Mouse (Mus musculus) heart, postnatal 10 days (tissue): ENCODE measurements around the gene Trappc12. TPM values are rescaled to one million over a fixed set of nuclear protein-coding genes. Genes with fewer than 3 reads are reported as not detected.

Experiments used
- DNase-seq, 2 experiments: peaks; one replicate each; pipeline ENCODE4 v3.0.0; 2021
- intact Hi-C: fragments of 180-260 bp; cut with DNase I; formaldehyde crosslinking; loops from one replicate; pipeline ENCODE4 v1.15.1; 2025
- total RNA-seq, 2 experiments: library from RNA; stranded (reverse); gene quantifications; 2 replicates each; pipeline ENCODE4 v1.2.3; 2021

The Trappc12 gene
- 10 to 100 TPM; 27.1 to 31.4 TPM for total RNA-seq

GRCm38 (mm10) chr12:28750021-28750633 is at the start of gene Trappc12:
TSS of gene Trappc12 (minus strand) at chr12:28750472.
- intact Hi-C loops: no loop called here

GRCm38 (mm10) chr12:28799798-28800411 is 49.6 kb upstream of the Trappc12 start:
- no peak for DNase-seq
- intact Hi-C loops: no loop called here

More at GRCm38 (mm10) chr12:28750021-28750633, at the start of gene Trappc12:
- peak; percentile 92 for DNase-seq

- intact Hi-C loops: no loop called here
- DNase-seq: no peak
Observed at GRCm38 (mm10) chr12:28796881-28797420, 46.7 kb upstream of the Trappc12 start.

- intact Hi-C loops: no loop called here
- DNase-seq: no peak
Observed at GRCm38 (mm10) chr12:28795041-28795440, 44.8 kb upstream of the Trappc12 start.

GRCm38 (mm10) chr12:28793715-28794114 is 43.4 kb upstream of the Trappc12 start:
- no peak for DNase-seq
- intact Hi-C loops: no loop called here

DNA sequence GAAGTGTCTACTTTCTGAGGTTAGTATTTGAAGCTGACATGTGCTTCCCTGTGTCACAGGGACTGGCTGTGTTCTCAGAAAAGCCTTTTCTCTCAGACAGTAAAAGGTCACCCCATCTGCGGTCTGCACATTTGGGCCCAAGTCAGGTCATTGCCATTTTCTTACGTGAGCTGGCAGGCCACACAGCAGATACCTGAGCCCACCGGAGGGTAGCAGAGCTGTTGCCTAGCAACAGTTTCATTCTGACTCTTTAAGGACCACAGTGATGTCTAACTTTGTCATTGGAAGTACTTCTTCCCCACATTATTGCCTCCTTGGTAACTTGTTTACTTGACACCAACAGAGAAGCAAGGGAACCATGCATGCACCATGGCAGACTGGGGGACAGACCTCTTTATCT is 42.3 kb upstream of the Trappc12 start:
- intact Hi-C loops: no loop called here
- DNase-seq: no peak

GRCm38 (mm10) chr12:28786310-28786709 is 36.0 kb upstream of the Trappc12 start:
- intact Hi-C loops: no loop called here
- no peak for DNase-seq

GRCm38 (mm10) chr12:28785299-28785698 is 35.0 kb upstream of the Trappc12 start:
- DNase-seq: no peak
- intact Hi-C loops: no loop called here

DNA sequence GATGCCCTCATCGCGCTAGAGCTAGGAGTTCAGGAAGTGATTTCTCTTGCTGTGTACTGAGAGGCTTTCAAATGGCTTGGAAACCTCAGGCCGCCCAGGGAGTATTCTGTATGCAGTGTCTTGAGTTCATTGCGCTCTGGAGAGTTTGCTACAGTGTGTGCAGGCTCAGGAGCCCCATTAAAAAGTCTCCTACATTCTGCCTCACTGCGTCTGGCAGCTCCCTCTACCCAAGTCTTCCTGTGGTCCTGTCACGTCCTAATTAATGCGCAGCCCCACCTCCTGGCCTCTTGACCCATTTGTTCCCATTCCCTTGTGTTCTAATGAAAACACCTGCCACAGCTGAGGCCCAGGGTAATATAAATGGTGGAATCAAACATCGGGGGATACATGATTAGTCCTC is 34.6 kb upstream of the Trappc12 start:
- DNase-seq: no peak
- intact Hi-C loops: loop anchor here (5.0 kb wide), 1 partner anchor 83 kb away; no protein-coding TSS in a partner anchor

DNA sequence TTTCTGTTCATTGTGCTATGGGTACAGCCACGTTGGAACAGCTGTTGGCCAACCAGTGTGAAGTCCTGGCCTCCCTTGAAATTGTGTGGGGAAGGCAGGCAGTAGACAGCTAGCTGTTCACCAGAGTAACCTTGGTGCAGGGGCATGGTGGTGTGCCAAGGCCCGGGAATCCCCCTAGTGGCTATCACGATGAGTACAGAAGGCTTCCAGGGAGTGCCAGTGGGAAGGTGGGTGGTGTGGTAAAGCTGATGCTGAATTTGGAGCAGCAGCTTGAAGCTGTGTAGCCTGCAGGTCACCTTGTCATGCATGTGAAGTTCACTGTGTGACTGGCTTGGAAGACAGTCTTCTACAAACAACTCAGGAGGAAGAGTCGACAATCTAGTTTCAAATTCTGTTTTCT is 34.1 kb upstream of the Trappc12 start:
- intact Hi-C loops: loop anchor here (5.0 kb wide), 1 partner anchor 82 kb away; no protein-coding TSS in a partner anchor
- peak; percentile 48 to 60 for DNase-seq

DNA sequence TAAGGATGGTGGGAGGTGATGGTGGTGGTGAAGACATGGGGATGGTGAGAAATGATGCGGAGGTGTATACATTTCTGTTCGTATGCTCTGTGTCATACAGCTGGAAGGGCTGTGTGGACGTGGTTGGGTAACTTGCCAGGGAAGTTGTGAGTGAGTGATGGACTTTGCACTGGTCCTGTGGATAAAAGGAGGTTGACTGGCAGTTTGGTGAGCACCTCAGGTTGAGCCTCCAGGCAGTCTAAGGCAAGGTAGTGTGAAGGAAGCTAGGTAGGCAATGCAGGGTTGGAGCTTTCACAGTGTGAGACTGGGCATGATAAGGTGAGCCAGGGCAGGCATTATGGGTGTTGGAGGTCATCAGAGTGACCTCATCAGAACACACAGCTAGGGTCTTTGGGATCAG is 32.4 kb upstream of the Trappc12 start:
- no peak for DNase-seq
- intact Hi-C loops: loop anchor here (5.0 kb wide), 1 partner anchor 80 kb away; no protein-coding TSS in a partner anchor

DNA sequence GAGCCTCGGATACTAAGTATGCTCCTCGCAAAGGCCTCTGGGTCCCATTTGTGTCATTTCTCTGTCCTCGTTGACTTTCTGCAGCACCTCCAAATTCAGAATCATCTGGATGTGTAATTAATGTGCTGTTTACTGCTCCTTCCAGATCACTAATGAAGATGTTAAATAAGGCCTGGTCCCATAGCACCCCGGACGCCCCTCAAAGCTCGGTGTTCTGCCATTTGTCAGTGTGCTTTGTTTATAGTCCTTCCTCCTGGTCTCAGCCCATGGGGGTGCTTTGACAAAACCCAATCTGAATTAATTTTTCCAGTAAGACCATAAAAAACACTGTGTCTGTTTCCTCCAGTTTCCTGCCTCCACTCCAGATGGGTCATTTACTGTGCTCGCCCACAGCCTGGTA is 29.9 kb upstream of the Trappc12 start:
- intact Hi-C loops: loop anchor here (5.0 kb wide), 1 partner anchor 78 kb away; no protein-coding TSS in a partner anchor
- no peak for DNase-seq

- DNase-seq: no peak
- intact Hi-C loops: no loop called here
Observed at GRCm38 (mm10) chr12:28775627-28776026, 25.4 kb upstream of the Trappc12 start.

DNA sequence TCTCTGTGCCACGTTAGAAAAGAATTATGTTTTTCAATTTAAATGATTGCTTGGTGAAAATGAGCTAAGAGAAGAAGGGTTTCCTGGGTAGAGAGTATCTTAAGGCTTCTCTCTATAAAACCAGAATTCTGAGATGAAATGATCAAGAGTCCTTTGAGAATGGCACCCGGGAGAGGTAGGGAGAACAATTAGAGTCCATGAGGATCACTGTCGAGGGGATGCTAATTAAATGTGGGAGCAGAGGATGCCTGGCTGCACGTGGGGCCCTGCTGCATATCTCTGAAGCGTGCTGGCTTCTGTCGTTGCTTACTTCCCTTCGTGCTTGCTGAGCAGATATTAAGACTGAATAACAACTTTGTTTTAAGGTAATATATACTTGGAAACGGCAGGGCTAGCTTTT is 24.8 kb upstream of the Trappc12 start:
- intact Hi-C loops: no loop called here
- no peak for DNase-seq

DNA sequence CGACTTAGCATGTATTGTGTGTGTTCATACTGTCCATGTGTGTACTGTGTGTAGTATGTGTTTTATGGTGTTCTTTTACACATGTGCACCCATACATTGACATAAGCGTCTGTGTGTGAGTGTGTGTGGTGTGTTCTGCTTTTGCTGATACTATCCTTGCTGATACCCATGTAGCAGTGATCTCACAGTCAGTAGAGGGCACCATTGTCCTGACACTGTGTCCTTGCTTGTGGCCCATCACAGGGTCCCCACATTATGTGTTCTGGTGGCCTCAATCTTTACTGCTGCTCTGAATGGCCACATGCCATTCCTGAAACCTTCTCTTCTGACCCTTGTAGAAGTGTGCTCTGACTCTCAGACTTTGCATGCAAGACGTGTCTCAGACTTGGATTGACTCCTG is 23.5 kb upstream of the Trappc12 start:
- peak in 1 of 2 experiments; percentile 6 for DNase-seq
- intact Hi-C loops: no loop called here

DNA sequence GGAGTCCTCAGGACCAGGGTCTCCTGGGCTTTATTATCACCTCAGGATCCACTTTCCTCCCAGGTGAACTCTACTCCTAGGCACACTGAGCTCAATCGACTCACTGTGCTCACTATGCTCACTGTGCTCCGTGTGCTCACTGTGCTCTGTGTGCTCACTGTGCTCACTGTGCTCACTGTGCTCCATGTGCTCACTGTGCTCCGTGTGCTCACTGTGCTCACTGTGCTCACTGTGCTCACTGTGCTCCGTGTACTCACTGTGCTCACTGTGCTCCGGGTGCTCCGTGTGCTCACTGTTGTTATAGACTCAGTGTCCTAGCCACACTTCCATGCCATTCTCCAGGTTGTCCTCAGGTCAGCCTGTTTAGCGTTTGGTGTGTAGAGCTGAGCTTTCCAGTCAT is 19.7 kb upstream of the Trappc12 start:
- no peak for DNase-seq
- intact Hi-C loops: no loop called here

DNA sequence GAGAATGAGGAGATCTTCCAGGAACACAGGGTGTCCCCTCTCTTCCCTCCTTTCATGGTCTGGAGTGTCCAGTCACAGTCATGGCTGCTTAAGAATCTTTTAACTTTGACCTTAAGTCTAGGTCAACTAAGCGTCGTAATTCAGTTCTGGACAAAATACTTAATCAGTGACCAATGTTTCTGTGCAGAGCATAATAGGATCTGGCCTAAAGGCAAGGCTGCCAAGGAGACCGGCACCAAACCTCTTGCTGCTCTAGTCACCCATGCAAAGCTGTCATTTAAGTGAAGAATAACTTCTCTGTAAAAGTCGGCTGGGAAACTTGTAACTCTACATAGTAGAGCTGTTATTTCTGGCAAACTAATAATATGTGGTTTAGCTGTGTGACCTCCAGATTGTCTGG is 5.7 kb upstream of the Trappc12 start:
- DNase-seq: no peak
- intact Hi-C loops: no loop called here

GRCm38 (mm10) chr12:28751508-28752263 is 1.4 kb upstream of the Trappc12 start, which contains the start of gene Eipr1:
TSS of gene Eipr1 (plus strand) at chr12:28751803.
- intact Hi-C loops: no loop called here
- peak; percentile 93 to 94 for DNase-seq

DNA sequence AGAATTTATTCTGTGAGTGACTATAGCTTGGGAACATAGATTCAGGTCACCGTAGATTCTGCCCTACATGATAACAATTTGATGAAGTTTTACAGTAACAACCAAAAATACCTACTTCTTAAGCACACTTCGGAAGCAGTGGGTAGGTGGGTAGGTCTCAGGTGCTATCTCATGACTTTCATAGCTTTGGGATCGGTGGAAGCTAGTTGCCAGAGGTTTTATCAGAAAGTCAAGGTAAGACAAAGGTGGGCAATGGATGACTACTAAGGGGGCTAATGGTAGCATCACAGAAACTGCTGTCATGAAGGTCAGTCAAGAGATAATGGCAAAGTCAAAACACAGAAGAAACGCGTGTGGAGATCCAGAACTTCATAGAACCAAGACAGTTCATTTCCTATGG is 604 bp upstream of the Trappc12 start:
- peak; percentile 2 to 5 for DNase-seq
- intact Hi-C loops: no loop called here

DNA sequence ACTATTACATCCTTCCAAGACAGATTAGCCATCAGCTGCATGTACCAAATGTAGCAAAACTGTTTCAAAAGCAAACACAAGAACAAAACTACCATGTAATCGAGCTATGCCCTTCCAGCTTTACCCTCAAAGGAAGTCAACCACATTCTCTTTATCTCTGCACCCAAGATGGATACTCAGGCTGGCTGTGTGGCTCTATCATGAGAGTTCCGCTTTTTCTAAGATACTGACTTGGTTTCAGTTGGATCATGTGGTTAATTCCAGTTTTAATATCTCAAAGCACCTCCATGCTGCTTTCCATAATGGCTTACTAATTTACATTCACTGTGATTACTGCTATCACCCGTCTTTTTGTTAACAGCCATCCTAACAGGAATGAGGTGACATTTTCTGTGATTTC is 6.9 kb downstream of the Trappc12 start:
- intact Hi-C loops: no loop called here
- DNase-seq: no peak

DNA sequence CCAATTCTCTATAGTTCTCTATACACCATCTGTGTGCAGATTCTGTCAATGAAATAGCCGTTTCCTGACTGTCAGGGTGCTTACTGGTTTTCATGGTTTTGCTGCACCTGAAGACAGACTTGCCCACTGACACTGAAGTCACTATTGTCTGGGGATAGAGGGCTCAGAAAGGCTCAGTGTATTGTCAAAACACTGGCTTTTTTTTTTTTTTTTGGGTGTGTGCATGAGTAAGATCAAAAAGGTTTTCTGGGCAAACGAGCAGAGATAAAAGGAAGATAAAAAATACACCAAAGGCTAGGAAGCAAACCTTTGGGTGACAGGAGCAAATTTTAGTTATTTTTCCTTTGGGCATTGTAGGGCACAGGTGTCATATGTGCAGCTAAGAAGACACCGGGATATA is 15.0 kb downstream of the Trappc12 start:
- intact Hi-C loops: no loop called here
- no peak for DNase-seq
